In the genomic region with DNA sequence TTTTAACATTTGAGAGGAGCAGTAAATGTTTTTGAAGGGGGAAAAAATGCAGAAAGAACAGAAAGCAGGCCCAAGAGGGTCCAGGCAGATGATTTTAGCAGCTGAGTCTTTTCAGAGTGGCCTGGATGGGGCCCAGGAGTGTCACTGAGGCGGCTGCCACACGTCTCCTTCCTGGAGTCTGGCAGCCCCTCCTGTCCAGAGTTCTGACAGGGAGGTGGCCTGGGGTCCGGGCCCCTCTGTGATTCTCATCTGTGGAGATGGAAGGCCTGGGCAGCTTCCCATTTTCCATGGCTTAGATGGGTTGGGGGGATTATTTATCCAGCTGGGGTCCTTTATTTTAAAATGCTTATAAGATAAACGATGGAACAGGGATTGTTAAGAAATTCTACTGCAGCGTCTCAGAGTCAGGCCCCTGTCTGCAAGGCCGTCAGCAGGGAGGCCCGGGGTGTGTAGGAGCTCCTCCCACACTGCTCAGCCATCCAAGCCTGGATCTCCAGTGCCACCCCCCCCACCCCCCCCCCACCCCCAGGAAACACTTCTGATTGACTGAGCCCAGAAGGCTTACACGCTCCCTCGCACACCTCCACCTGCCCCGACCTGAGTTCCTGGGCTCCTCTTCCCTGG, we compare ENCODE assay signal across 13 mouse cellular contexts. TPM values are rescaled to one million over a fixed set of nuclear protein-coding genes. Genes with fewer than 3 reads are reported as not detected.
A peak's percentile ranks its signal among the peaks of the same experiment; 100 is the strongest.
DNase-seq lines count a peak whose midpoint lies in the region; ATAC-seq and TF ChIP-seq lines count a peak whose summit lies in the region.
"Had no signal": no experiment of that assay in that cellular context is flagged by ENCODE, and none has a peak within 500 bp of the region (broad histone marks: within the 10 kb centered on the region; RNA-seq: fewer than 3 reads in every experiment).

No protein-coding gene starts in this region.

- intact Hi-C loops in gastrocnemius, adult 2 months (cut with DNase I) = no loop called here

- H3K4me3 ChIP-seq in gastrocnemius, adult 2 months = no peak overlapping the region
- H3K4me3 ChIP-seq in stomach, embryonic 16.5 days (replicated peaks; ENCODE audit: low read length) = no peak overlapping the region
- H3K4me3 ChIP-seq: forebrain, embryonic 10.5 days had no signal

- H3K9ac ChIP-seq in stomach, embryonic 16.5 days (ENCODE audit: low read length) = no peak overlapping the region

- H3K4me1 ChIP-seq in stomach, embryonic 16.5 days (ENCODE audit: control insufficient read depth, insufficient read depth, low read length) = peaks cover 35% of the 10 kb centered on the region

- peak; percentile 91 for ATAC-seq in stomach, embryonic 16.5 days (ENCODE audit: insufficient read depth, low FRiP score)

- no peaks in the 10 kb centered on the region for H3K27me3 ChIP-seq in stomach, embryonic 16.5 days (ENCODE audit: control insufficient read depth, insufficient read depth, low read length)

- H3K36me3 ChIP-seq in stomach, embryonic 16.5 days (ENCODE audit: control insufficient read depth, insufficient read depth, low read length) = no peaks in the 10 kb centered on the region
- H3K36me3 ChIP-seq: forebrain, embryonic 10.5 days had no signal

- H3K4me2 ChIP-seq in stomach, embryonic 16.5 days (ENCODE audit: low read depth, low read length) = no peak overlapping the region

- H3K9me3 ChIP-seq in stomach, embryonic 16.5 days (replicated peaks; ENCODE audit: control insufficient read depth, low read length) = no peaks in the 10 kb centered on the region
- H3K9me3 ChIP-seq: forebrain, embryonic 10.5 days had no signal

- no peak for DNase-seq in gastrocnemius, adult 2 months
- DNase-seq in gastrocnemius, postnatal 10 days = no peak
- DNase-seq in kidney, postnatal 10 days = peak; percentile 85
- no peak for DNase-seq in kidney, adult 18-20 months
- peak; percentile 85 to 87 for DNase-seq in kidney, postnatal 4 days
- DNase-seq in right cerebral cortex, postnatal 10 days (ENCODE audit: low spot score in 2 of 2) = no peak
- DNase-seq in layer of hippocampus, adult 11-12 months (ENCODE audit: low spot score) = no peak
- DNase-seq: adrenal gland, postnatal 10 days; right cerebral cortex, postnatal 25 days had no signal

- peak overlapping the region; percentile 48 for H3K27ac ChIP-seq in gastrocnemius, adult 2 months
- H3K27ac ChIP-seq in stomach, embryonic 16.5 days (ENCODE audit: low read length) = peak overlapping the region; percentile 48
- H3K27ac ChIP-seq: forebrain, embryonic 10.5 days had no signal

- no peak for TF ChIP-seq CTCF in gastrocnemius, adult 2 months (IDR thresholded peaks at IDR 0.05)

- 25% methylated on average over 10 of the region's 10 CpGs for WGBS in stomach, embryonic 16.5 days

RNA-seq across cellular contexts. Expression of gene Htra3, which starts 37.5 kb away (rescaled TPM):
- 10 to 100 TPM; 40.1 to 52.2 TPM for total RNA-seq in gastrocnemius, adult 2 months (2021)
- total RNA-seq in gastrocnemius, postnatal 10 days (2021) = 10 to 100 TPM; 48.0 to 61.7 TPM
- 67.7 and 77.5 TPM in 2 replicates for polyA plus RNA-seq in stomach, embryonic 16.5 days (2015; fragmentation: Nextera tagmentation; extraction: Ambion mirVana)
- total RNA-seq: common myeloid progenitor, adult 5-6 weeks; monocyte, adult 5-6 weeks had no signal

RNA-seq across cellular contexts. Expression of gene Acox3, which starts 59.2 kb away (rescaled TPM):
- total RNA-seq in gastrocnemius, adult 2 months (2021) = 10 to 100 TPM; 15.4 to 18.0 TPM
- total RNA-seq in gastrocnemius, postnatal 10 days (2021) = 10 to 100 TPM; 11.1 to 14.5 TPM
- polyA plus RNA-seq in stomach, embryonic 16.5 days (2015; fragmentation: Nextera tagmentation; extraction: Ambion mirVana) = 15.1 and 15.9 TPM in 2 replicates

Comparison
In these comparisons a context has a peak if more than half of its experiments do, and no peak if none do; other contexts are left out.
1. DNase-seq: peak in kidney, postnatal 10 days (single experiment) and kidney, postnatal 4 days (2 of 2); none in gastrocnemius, adult 2 months (single experiment), gastrocnemius, postnatal 10 days (single experiment), kidney, adult 18-20 months (single experiment), right cerebral cortex, postnatal 10 days (0 of 2) and layer of hippocampus, adult 11-12 months (single experiment).